Mouse (Mus musculus): ENCODE results near the gene Lysmd3.
A peak's percentile ranks its signal among the peaks of the same experiment; 100 is the strongest.

Gene Lysmd3

DNA sequence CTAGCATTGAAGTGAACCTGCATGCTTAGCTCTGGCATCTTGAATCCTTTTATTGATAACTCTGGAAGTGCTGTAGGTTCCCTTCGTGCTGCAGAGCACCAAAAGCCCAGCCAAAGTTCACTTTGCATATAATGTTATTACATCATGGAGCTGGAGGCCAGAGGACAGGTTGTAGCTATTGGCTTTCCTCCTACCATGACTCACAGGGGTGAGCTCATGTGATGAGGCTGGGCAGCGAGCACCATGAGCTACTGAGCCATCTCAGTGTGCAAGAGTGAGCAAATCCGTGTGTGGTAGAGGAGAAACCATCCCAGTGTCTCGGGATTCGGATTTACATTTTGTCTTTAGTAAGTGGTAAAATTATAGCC lies 6.9 kb downstream of the Lysmd3 start:
- peak; percentile 45 for DNase-seq (ENCODE audit: extremely low read depth, insufficient read length, low spot score)

DNA sequence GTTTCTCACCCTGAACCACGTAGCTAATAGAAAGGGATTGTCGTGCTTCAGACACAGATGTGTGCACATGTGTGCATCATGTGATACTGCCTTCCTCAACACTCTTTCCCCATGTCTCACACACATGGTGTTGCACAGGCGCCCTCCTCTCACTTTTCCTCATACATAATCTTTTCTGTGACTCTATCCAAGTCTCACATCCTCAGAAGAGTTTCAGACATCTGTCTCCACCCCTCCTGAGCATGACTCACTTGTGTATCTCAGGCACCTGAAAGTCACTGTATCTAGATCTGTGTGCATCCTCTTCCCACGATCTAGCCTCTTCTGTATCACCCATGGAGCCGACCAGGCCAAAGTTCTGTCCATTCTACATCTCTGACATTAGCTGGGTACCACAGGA lies 10.2 kb downstream of the Lysmd3 start:
- no peak for DNase-seq (ENCODE audit: extremely low read depth, insufficient read length, low spot score)

DNA sequence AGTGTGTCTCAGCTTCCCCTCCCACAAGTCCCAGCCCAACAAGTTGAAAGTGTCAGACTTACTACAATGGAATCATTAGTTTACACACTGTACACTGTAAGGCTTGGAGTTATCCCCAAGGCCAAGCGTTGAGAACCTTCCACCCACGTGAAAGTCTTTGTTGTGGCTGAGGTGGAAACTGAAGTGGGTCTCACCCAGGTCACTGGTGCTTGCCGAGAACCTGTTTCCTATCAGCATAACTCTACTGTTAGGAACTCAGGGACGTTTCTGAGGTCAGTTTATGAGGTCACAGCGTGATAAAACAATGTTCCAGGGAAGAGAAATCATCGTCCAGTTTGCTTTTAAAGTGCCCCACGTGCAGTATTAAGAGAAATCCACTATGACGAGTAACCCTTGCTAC lies 17.9 kb downstream of the Lysmd3 start:
- DNase-seq (ENCODE audit: extremely low read depth, insufficient read length, low spot score) = no peak

DNA sequence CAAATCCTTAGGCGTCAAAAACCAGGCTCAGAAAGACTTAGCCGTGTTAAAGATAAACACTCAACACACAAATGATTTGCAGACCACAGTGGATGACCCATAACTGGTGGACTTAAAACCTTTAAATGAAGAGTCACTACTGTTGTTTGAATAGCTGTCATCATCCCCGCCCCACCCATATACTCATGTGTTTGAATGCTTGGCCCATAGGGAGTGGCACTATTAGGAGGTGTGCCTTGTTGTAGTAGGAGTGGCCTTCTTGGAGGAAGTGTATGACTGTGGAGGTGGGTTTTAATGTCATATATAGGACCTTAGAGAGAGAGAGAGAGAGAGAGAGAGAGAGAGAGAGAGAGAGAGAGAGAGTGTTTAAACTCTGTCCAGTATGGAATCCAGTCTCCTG lies 25.6 kb downstream of the Lysmd3 start:
- DNase-seq (ENCODE audit: extremely low read depth, insufficient read length, low spot score) = no peak

DNA sequence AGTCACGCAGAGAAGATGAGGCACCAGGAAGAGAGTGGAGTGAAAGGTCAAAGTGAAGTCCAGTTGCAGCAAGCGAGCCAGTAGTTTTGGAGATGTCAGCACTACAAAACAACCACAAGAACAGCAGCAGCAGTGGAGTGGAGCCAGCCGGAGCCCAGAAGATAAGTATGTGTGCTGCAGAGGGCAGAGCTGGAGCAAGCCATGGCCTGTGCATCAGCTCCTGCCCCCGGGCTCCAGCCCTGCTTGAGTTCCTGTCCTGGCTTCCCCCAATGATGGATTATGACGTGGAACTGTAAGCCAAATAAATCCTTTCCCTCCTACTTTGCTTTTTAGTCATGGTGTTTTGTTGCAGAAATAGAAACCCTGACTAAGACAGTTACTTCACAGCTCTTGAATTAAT lies 26.8 kb downstream of the Lysmd3 start:
- peak; percentile 67 for DNase-seq (ENCODE audit: extremely low read depth, insufficient read length, low spot score)

DNA sequence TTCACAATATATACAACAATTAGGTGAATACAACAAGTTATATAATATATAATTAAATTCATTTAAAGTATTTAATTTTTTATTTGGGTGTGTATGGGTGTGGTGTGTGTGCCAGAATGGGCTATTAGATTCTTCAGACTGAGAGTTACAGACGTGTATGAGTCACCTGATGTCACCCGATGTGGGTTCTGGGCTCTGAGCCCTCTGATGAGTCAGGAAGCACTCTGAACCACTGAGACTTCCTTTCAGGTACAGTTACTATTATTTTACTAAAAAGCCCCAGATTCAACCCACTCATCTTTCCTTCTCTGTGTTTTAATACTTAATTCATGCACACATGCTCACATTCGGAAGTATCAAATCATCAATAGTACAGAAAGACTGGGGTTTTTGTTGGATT lies 27.4 kb downstream of the Lysmd3 start:
- peak; percentile 55 for DNase-seq (ENCODE audit: extremely low read depth, insufficient read length, low spot score)

DNA sequence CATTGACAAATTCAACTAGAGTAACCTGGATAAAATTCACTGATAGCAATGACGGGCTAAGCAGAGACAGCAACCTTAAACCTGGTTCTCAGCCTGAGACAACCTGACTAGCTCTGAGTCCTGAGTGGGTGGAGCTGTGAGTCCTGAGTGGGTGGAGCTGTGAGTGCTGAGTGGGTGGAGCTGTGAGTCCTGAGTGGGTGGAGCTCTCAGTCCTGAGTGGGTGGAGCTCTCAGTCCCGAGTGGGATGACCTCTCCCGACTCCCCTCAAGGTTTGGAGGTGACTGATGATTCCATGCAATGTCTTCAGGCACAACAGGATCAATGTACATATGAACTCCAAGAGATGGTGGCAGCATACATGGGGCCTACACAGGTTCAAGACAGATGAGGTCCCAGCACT lies 32.1 kb downstream of the Lysmd3 start:
- no peak for DNase-seq (ENCODE audit: extremely low read depth, insufficient read length, low spot score)

DNA sequence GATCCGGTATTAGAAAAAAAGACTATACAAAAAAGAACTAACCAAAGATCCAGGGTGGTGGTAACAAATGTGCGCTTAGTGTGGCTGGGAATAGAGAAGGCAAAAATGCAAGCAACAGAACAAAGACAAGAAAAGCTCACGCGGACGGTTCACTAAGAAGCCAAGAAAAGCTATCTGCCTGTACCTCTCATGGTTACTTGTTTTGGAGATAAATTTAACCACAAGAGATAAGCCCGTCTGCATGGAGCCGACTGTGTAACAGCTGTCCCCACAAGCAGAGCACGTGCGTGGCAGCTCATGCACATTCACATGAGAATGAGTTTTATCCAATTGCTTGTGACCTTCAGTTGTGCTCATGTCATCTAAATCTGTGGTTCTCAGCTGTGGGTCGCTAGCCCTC lies 33.0 kb downstream of the Lysmd3 start:
- no peak for DNase-seq (ENCODE audit: extremely low read depth, insufficient read length, low spot score)

DNA sequence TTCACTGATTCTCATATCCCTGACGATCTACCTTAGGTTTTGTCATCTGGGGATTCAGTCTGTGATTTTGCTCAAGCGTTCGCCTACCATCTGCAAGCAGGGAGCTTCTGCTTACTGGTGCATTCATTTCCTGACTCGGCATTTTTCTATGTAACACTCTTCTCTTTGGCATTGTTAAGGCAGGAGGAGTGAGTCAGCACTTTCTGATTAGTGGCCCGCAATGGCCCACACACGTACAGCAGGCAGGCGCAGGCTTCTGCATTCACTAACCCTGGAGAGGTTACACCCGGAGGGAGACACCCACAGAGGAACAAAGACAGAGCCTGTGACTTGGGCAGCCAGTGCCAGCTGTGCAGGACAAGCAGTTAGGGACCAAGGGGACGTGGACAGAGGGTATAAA lies 34.1 kb downstream of the Lysmd3 start:
- DNase-seq (ENCODE audit: extremely low read depth, insufficient read length, low spot score) = peak; percentile 16

DNA sequence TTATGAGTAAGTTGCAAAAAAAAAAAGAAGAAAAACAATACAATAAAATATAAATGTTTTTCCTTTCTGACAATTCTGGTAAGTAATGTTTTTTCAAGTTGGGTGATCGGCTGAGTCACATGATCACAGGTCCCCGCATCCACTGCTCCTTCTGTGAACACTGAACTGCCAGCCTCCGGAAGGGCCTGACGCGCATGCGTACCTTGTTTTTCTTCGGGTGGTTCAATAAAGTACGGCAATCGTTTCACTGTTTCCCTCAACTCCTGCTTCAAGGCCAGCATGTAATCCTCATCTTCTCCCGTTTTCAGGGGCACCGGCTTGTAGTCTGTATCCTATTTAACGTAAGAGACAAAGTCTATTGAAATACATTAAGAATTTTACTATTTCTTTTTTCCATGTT lies 37.0 kb downstream of the Lysmd3 start:
- no peak for DNase-seq (ENCODE audit: extremely low read depth, insufficient read length, low spot score)

DNA sequence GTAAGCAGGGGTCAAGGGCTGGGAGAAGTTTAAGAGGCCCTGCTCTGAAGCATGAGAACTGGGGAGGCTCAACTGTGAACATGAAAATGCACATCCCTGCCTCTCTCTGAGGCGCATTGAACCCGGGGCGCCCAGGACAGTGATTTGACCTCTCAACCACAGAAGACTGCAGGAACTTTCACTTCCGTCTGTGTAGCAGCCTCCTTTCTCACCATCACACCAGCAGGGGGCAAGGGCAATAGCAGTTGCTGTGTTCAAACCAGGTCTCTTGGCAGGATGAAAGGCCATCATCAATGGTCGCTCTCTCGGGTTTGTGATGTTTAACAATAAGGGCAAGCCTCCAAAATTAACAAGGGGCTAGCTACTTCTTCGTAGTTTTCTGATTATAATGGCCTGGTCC lies 45.7 kb downstream of the Lysmd3 start:
- no peak for DNase-seq (ENCODE audit: extremely low read depth, insufficient read length, low spot score)

DNA sequence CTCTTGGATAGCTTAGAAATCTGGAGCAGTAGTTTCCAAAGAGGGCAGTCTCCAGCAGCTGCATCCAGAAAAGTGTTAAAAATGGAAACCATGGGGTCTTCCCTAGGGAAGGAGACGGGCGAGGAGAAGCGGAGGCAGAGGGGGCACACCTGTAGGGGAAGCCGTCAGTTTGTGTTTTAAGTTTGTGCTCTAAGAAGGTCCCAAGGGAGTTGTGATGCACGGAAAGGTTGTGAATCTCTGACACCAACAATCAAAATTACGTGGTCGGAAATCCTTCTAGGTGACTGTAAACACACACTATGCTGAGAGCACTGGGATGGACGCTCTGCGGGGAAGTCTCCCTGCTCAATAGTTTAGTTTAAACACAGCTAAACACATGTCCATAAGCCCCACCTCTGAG lies 46.2 kb downstream of the Lysmd3 start:
- DNase-seq (ENCODE audit: extremely low read depth, insufficient read length, low spot score) = no peak

DNA sequence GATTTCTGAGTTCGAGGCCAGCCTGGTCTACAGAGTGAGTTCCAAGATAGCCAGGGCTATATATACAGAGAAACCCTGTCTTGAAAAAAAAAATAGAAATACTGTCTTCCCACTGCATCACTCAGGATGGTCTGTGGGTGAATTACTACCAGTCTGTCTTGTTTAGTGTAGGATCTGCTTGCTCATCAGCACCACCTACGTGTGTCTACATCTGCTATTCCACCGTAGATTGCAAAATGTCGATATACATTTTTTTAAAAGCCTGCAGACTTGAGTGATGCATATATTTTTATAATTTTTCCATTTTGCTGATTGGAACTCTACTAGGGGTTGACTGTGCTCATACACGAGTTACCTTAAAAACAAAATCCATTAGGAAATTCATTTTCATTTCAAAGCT lies 48.8 kb downstream of the Lysmd3 start:
- DNase-seq (ENCODE audit: extremely low read depth, insufficient read length, low spot score) = no peak

DNA sequence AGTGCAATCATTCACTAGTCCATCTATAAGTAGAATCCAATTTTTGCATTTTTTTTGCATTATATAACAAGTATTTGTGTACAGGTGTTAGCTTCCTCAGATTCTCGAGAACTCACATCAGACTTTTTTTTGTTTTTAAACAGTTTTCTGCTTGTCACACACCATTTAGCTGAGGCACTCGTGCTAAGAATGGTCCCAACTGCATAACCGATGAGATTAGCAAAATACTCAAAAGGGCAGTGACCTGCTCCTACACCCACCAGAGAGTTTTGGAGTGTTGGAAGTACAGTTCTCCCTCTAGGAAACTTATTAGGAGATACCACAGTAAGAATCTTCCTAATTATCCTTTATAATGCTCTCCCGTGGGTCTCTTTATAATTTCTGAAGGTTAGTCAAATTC lies 52.3 kb downstream of the Lysmd3 start:
- DNase-seq (ENCODE audit: extremely low read depth, insufficient read length, low spot score) = no peak

DNA sequence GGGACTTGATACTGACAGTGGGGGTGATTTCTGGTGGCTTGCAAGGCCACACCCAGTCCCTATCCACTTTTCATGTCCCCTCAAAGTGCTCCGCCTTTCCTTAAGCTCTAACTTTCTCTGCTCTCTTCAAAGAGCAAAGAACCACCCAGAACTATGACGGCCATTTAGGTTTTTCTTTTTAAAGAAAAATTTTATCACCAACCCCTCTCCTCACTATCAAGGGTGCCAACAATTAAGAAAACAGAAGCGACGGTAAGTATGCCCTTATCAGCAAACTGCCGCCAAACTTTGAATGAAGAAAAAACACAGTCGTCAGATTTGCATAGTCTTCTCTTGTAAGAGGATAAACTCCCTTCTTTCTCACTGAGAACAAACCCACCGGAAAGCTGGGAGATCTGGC lies 52.8 kb downstream of the Lysmd3 start:
- peak; percentile 5 for DNase-seq (ENCODE audit: extremely low read depth, insufficient read length, low spot score)

DNA sequence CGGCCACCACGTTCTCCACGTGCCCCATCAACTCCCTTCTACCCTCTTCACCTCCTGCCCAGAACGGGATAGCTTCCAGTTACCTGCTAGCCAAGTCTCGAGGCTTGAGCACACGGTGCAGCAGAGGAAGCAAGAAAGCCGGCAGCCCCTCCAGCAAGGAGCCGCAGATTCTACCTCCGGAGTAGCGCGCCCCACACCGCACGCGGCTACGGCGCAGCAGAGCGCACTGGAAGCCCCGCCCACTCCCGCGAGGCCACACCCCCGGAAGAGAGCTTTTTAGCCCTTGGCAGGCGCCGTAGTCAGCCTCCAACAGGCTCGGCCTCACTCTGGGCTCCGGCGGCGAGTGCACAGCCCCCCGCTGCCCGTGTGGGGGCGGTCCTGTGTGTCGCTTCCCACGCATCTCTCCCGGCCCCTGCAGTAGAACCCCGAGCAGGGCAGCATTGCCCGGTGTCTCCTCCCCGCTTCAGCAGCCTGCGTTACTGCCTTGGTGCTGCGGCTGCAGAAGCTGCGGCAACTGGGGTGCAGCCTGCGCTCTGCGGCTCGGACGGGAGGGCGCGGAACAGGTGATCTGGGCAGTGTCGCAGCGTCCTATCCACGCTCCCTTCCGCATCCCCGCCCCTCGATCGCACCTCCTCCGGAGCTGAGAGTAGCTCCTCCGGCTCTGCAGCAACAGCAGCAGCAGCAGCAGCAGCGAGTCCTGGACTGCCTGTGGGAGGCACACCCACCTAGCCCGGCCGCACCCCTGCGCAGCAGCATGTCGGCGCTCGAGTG lies 53.5 kb downstream of the Lysmd3 start, which contains the start of the genes Polr3g and Mblac2:
Gene Polr3g (minus strand): TSS at position 239 of the 771 bp plus-strand sequence.
Gene Mblac2 (plus strand): TSS at position 567 of the 771 bp plus-strand sequence.
- DNase-seq (ENCODE audit: extremely low read depth, insufficient read length, low spot score) = peak; percentile 96

DNA sequence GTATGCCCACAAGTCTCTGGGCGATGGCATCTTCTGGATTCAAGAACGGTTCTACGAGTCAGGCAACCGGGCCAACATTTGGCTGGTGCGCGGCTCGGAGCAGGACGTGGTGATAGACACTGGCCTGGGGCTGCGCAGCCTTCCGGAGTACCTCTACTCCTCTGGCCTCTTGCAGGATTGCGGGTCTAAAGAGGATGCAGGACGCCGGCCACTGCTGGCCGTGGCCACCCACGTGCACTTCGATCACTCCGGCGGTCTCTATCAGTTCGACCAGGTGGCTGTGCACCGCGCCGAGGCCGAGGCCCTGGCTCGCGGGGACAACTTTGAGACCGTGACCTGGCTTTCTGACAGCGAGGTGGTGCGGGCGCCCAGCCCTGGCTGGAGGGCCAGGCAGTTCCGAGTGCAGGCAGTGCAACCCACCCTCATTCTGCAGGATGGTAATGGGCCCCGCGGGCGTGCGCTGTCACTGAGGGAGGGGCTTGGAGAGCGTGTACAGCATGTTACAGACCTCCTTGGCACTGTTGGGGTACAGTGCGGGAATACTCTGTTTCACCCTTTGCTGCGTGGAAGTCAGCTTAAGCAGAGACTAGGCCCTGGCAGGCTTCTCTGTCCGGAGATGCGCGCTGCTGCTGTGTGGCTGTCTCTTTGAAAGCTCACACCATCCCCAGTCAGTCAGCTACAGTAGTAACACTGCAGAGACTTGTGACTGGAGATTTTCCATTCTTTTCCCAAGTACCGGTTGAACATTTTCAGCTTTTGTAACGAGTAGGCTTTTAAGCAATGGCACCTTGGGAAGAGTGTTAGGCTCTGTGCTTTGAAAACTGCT lies 54.3 kb downstream of the Lysmd3 start:
- no peak for DNase-seq (ENCODE audit: extremely low read depth, insufficient read length, low spot score)

DNA sequence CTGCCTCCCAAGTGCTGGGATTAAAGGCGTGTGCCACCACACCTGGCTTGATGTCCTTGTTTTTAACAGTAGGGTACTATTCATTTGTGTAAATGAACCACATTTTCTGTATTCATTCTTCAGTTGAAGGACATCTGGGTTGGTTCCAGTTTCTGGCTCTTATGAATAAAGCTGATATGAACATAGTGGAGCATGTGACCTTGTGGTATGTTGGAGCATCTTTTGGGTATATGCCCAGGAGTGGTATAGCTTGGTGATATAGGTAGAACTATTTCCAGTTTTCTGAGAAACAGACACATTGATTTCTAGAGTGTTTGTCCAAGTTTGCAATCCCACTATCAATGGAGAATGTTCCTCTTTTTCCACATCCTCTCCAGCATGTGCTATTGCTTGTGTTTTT lies 56.4 kb downstream of the Lysmd3 start:
- no peak for DNase-seq (ENCODE audit: extremely low read depth, insufficient read length, low spot score)

Measured in 3134 (cell line).